Mouse (Mus musculus) lung, embryonic 15.5 days (tissue): ENCODE results near the gene Epp13. TPM values are rescaled to one million over a fixed set of nuclear protein-coding genes. Genes with fewer than 3 reads are reported as not detected.
"Not testable (repeated sequence)": the region's sequence is repeated elsewhere in the genome, so short reads cannot be mapped to it uniquely, and the experiment has no call there.

Experiments used
- ATAC-seq: fragments of 200-750 bp; cut with Nextera tagmentation; 2 replicates; pipeline ENCODE4 v1.8.0; 2017; ENCODE audit warnings: moderate number of reproducible peaks, borderline replicate concordance; ENCODE audit not compliant: low FRiP score, low TSS enrichment; ENCODE audit errors: extremely low read depth
- H3K27ac ChIP-seq: fragments of 300-500 bp; sonication (generic); 2 replicates; pipeline ENCODE4 v1.5.1; 2015; ENCODE audit warnings: moderate library complexity, mild to moderate bottlenecking, inconsistent platforms
- H3K27me3 ChIP-seq: fragments of 300-500 bp; sonication (generic); 2 replicates; pipeline ENCODE4 v1.6.1; 2015; ENCODE audit warnings: inconsistent platforms
- H3K36me3 ChIP-seq: fragments of 300-500 bp; sonication (generic); 2 replicates; pipeline ENCODE4 v1.6.1; 2015; ENCODE audit warnings: inconsistent platforms
- H3K4me1 ChIP-seq: fragments of 300-500 bp; sonication (generic); 2 replicates; pipeline ENCODE4 v1.6.1; 2015; ENCODE audit warnings: inconsistent platforms
- H3K4me2 ChIP-seq: fragments of 300-500 bp; sonication (generic); 2 replicates; pipeline ENCODE4 v1.6.1; 2015; ENCODE audit warnings: inconsistent platforms, mild to moderate bottlenecking, moderate library complexity
- H3K4me3 ChIP-seq: fragments of 300-500 bp; sonication (generic); 2 replicates; pipeline ENCODE4 v1.5.1; 2015; ENCODE audit warnings: mild to moderate bottlenecking, inconsistent platforms
- H3K9ac ChIP-seq: fragments of 300-500 bp; sonication (generic); 2 replicates; pipeline ENCODE4 v1.6.1; 2015; ENCODE audit warnings: inconsistent platforms
- H3K9me3 ChIP-seq: fragments of 300-500 bp; sonication (generic); 2 replicates; pipeline ENCODE4 v1.6.1; 2016; ENCODE audit warnings: inconsistent platforms
- whole genome bisulfite sequencing: fragments of 180-500 bp; shearing (Covaris S2); methylation state at CpG from one replicate; pipeline ENCODE4 v1.1.7; 2015; 5-methylcytosine and 5-hydroxymethylcytosine counted together
- polyA plus RNA-seq: library from polyadenylated mRNA; unstranded; fragments of >200 nt; fragmentation: Nextera tagmentation; extraction: Ambion mirVana; gene quantifications from 2 replicates; pipeline ENCODE4 v1.2.1, GENCODE M21; 2015

Gene Epp13
- polyA plus RNA-seq, result 0.25 TPM in 1 of 2 replicates, not detected in the other

- ATAC-seq, result no peak
- Histone ChIP-seq H3K4me2 (no peak within 1 kb of the TSS), H3K9ac (no peak within 1 kb of the TSS), H3K9me3 (no peaks in the 10 kb centered on the region), H3K36me3 (no peaks in the 10 kb centered on the region), H3K4me3 (no peak within 1 kb of the TSS), H3K27ac (no peak within 1 kb of the TSS), H3K4me1 (no peaks in the 10 kb centered on the region), H3K27me3 (no peaks in the 10 kb centered on the region)
- WGBS, result 84% methylated on average over 6 of the region's 6 CpGs
Observed at GRCm38 (mm10) chr7:6252410-6252809, at the start of gene Epp13. Gene Epp13 (plus strand): TSS chr7:6252710.

GRCm38 (mm10) chr7:6204200-6204599 is 48.3 kb upstream of the Epp13 start:
- no peak overlapping the region for H3K9ac ChIP-seq

GRCm38 (mm10) chr7:6213144-6213543 is 39.4 kb upstream of the Epp13 start:
- Histone ChIP-seq H3K36me3 (no peaks in the 10 kb centered on the region), H3K4me2 (no peak overlapping the region), H3K27me3 (no peaks in the 10 kb centered on the region), H3K4me1 (no peaks in the 10 kb centered on the region), H3K27ac (no peak overlapping the region), H3K4me3 (no peak overlapping the region), H3K9me3 (no peaks in the 10 kb centered on the region), H3K9ac (no peak overlapping the region)
- WGBS, result 47% methylated on average over 5 of the region's 5 CpGs
- no peak for ATAC-seq

More at GRCm38 (mm10) chr7:6204200-6204599, 48.3 kb upstream of the Epp13 start:
- ATAC-seq, result no peak
- H3K27me3 ChIP-seq, result no peaks in the 10 kb centered on the region
- no peak overlapping the region for H3K4me3 ChIP-seq
- H3K4me2 ChIP-seq, result no peak overlapping the region
- no peaks in the 10 kb centered on the region for H3K9me3 ChIP-seq
- 74% methylated on average over 3 of the region's 3 CpGs for WGBS
- no peak overlapping the region for H3K27ac ChIP-seq
- no peaks in the 10 kb centered on the region for H3K4me1 ChIP-seq
- no peaks in the 10 kb centered on the region for H3K36me3 ChIP-seq

GRCm38 (mm10) chr7:6214691-6215090 is 37.8 kb upstream of the Epp13 start:
- H3K4me3 ChIP-seq, H3K4me1 ChIP-seq, H3K27ac ChIP-seq, ATAC-seq, H3K9me3 ChIP-seq, H3K4me2 ChIP-seq, H3K36me3 ChIP-seq, H3K27me3 ChIP-seq, H3K9ac ChIP-seq: not testable (repeated sequence)
- 58% methylated on average over 4 of the region's 4 CpGs for WGBS

- Histone ChIP-seq H3K27me3 (no peaks in the 10 kb centered on the region), H3K4me3 (no peak overlapping the region), H3K36me3 (no peaks in the 10 kb centered on the region), H3K27ac (no peak overlapping the region), H3K9me3 (no peaks in the 10 kb centered on the region), H3K4me2 (no peak overlapping the region), H3K9ac (no peak overlapping the region), H3K4me1 (no peaks in the 10 kb centered on the region)
- no peak for ATAC-seq
- whole genome bisulfite sequencing, result 74% methylated on average over 2 of the region's 3 CpGs
Observed at GRCm38 (mm10) chr7:6220147-6220546, 32.4 kb upstream of the Epp13 start.

GRCm38 (mm10) chr7:6221978-6222377 is 30.5 kb upstream of the Epp13 start, which contains the start of gene Zscan5b:
Gene Zscan5b (plus strand): TSS chr7:6222278.
- WGBS, result 91% methylated on average over 12 of the region's 12 CpGs
- Histone ChIP-seq H3K9me3 (no peaks in the 10 kb centered on the region), H3K4me2 (no peak within 1 kb of the TSS), H3K4me1 (no peaks in the 10 kb centered on the region), H3K9ac (no peak within 1 kb of the TSS), H3K27me3 (no peaks in the 10 kb centered on the region), H3K36me3 (no peaks in the 10 kb centered on the region), H3K4me3 (no peak within 1 kb of the TSS), H3K27ac (no peak within 1 kb of the TSS)
- no peak for ATAC-seq

- not testable (repeated sequence) for H3K9ac ChIP-seq, H3K9me3 ChIP-seq, H3K4me2 ChIP-seq, ATAC-seq, H3K4me3 ChIP-seq, H3K36me3 ChIP-seq, H3K27ac ChIP-seq, H3K4me1 ChIP-seq, H3K27me3 ChIP-seq
- WGBS, result 51% methylated on average over 8 of the region's 8 CpGs
Observed at GRCm38 (mm10) chr7:6228491-6228890, 24.0 kb upstream of the Epp13 start.

GRCm38 (mm10) chr7:6239787-6240186 is 12.7 kb upstream of the Epp13 start:
- no peak overlapping the region for H3K9ac ChIP-seq

GRCm38 (mm10) chr7:6240841-6241425 is 11.6 kb upstream of the Epp13 start:
- H3K27me3 ChIP-seq, H3K27ac ChIP-seq, H3K4me2 ChIP-seq, H3K4me1 ChIP-seq, ATAC-seq, H3K9ac ChIP-seq, H3K4me3 ChIP-seq, H3K9me3 ChIP-seq, H3K36me3 ChIP-seq: not testable (repeated sequence)
- 7% methylated on average over 1 of the region's 1 CpGs for WGBS

More at GRCm38 (mm10) chr7:6239787-6240186, 12.7 kb upstream of the Epp13 start:
- Histone ChIP-seq H3K4me1 (no peaks in the 10 kb centered on the region), H3K9me3 (no peaks in the 10 kb centered on the region), H3K27me3 (no peaks in the 10 kb centered on the region), H3K36me3 (no peaks in the 10 kb centered on the region), H3K27ac (no peak overlapping the region), H3K4me3 (no peak overlapping the region), H3K4me2 (no peak overlapping the region)
- ATAC-seq, result no peak
- 41% methylated on average over 11 of the region's 11 CpGs for WGBS

GRCm38 (mm10) chr7:6244361-6245292 is 7.9 kb upstream of the Epp13 start:
- Histone ChIP-seq H3K27me3 (no peaks in the 10 kb centered on the region), H3K27ac (no peak overlapping the region), H3K36me3 (no peaks in the 10 kb centered on the region), H3K4me3 (no peak overlapping the region), H3K4me1 (no peaks in the 10 kb centered on the region), H3K9ac (no peak overlapping the region), H3K9me3 (no peaks in the 10 kb centered on the region), H3K4me2 (no peak overlapping the region)
- WGBS, result 31% methylated on average over 11 of the region's 11 CpGs
- no peak for ATAC-seq

- H3K9me3 ChIP-seq, result no peaks in the 10 kb centered on the region
- no peak for ATAC-seq
- H3K36me3 ChIP-seq, result no peaks in the 10 kb centered on the region
- WGBS, result 88% methylated on average over 5 of the region's 5 CpGs
- H3K4me1 ChIP-seq, result no peaks in the 10 kb centered on the region
- H3K27me3 ChIP-seq, result no peaks in the 10 kb centered on the region
- H3K4me2 ChIP-seq, result no peak overlapping the region
- H3K4me3 ChIP-seq, result no peak overlapping the region
- H3K27ac ChIP-seq, result no peak overlapping the region
- no peak overlapping the region for H3K9ac ChIP-seq
Observed at GRCm38 (mm10) chr7:6254451-6254850, 1.9 kb downstream of the Epp13 start.

- no peaks in the 10 kb centered on the region for H3K9me3 ChIP-seq
- no peak overlapping the region for H3K27ac ChIP-seq
- H3K36me3 ChIP-seq, result no peaks in the 10 kb centered on the region
- no peaks in the 10 kb centered on the region for H3K4me1 ChIP-seq
- no peaks in the 10 kb centered on the region for H3K27me3 ChIP-seq
- WGBS, result 80% methylated on average over 4 of the region's 4 CpGs
- ATAC-seq, result no peak
- no peak overlapping the region for H3K4me3 ChIP-seq
- no peak overlapping the region for H3K4me2 ChIP-seq
- no peak overlapping the region for H3K9ac ChIP-seq
Observed at GRCm38 (mm10) chr7:6257386-6257785, 4.9 kb downstream of the Epp13 start.
